Mouse (Mus musculus) mature B cell (primary cell): ENCODE data around the gene Zfp652.

Experiments
- in situ Hi-C: fragments of 300-500 bp; cut with MboI; formaldehyde crosslinking; loops from 2 replicates; pipeline ENCODE4 v1.14.3; 2019

The Zfp652 gene

DNA sequence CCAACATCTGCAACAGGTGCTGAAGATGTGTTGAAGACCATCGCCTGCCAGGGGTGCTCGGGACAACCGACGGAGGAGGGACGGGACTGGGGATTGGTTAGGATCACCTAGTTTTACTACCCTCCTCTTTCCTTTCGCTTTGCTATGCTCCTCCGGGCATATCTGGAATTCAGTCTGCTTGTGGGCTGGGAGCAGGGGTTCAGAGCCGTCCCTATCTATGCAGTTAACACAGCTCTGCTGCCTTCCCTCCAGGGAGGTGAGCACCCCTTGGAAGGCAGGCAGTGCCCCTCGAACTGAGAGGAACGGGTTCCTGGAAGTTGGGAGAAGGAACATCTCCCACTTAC, 118.8 kb downstream of the Zfp652 start:
- in situ Hi-C loops = no loop called here

DNA sequence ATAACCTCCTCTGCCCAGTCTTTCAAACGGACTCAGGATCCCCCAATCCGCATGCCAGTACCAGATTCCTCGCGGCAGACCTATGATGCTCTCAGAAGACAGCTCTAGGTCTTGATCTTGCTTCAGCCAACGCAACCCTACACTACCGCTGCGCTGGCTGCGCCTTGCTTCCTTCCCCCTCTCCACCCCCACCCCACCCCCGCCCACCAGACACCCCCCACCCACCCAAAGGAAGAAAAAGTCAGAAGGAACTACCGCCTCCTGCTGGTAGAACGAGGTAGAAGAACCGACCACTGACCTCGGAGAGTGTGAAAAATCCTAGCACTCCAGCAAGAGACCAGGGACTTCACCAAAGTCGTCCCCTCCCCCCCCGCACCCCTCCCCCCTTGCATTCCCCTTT, 119.2 kb downstream of the Zfp652 start:
- in situ Hi-C loops = no loop called here

DNA sequence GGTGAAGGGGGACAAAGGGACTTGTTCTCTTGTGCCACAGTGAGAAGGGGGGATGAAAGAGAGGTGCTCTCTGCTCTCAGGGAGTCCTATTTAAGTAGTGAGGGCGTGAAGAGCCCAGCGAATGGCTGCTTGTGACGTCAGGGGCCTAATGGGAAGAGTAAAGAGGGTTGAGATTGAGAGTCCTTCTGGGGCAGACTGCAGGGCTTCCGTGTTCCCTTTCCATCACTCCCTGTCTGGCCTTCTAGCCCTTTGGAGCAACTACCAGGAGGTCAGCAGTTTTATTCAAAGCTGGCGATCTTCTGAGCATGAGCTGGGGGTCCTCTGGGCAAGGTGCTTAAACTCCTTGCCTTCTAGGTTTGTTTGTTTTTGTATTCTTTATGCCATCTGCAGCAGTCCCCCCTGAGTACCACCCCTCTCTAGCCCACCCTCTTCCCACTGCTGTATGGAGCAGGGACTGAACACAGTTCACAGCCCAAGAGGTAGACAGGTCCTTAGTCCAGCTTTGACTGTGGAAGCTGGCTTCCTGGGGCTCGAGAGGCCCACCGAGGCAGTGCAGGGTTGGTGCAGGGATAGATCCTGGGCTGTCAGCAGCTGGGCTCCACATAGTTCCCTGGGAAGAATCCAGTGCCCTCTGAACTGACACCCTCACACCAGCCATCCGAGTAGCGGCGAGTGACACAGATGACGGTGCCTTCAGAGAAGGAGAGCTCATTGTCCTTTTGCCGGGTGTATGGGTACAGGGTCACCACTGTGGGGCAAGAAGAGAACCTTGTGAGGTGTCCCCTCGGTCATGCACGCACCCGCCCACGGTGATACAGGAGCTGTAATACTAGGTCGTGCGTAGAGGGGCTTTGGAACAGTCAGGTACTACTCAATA, 119.9 kb downstream of the Zfp652 start:
- in situ Hi-C loops = no loop called here

DNA sequence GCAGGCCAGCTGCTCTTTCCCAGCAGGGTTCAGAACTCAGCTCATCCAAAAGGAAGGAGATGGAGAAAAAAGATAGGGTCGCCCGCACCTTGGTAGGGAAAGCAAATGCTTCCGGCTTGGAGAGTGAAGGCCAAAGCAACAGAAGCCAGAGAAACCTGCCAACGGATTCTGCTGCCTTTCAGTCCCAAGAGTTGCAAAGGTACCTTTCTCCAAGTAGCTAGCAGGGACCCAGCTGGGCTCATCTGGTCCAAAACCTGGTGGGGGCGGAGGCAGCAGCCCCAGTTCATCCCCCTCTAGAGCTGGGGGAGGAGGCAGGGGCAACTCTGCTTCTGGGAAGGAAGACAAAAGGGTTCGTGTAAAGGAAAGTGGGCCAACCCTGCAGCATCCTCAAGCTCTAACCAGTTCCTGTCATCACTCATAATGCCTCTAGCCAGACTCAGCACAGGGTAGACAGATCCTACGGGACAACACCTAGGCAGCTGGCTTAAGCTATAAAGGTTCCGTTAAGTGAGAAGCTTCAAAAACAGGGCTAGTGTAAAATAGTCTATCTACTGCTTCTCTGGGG, 120.6 kb downstream of the Zfp652 start:
- in situ Hi-C loops = no loop called here

DNA sequence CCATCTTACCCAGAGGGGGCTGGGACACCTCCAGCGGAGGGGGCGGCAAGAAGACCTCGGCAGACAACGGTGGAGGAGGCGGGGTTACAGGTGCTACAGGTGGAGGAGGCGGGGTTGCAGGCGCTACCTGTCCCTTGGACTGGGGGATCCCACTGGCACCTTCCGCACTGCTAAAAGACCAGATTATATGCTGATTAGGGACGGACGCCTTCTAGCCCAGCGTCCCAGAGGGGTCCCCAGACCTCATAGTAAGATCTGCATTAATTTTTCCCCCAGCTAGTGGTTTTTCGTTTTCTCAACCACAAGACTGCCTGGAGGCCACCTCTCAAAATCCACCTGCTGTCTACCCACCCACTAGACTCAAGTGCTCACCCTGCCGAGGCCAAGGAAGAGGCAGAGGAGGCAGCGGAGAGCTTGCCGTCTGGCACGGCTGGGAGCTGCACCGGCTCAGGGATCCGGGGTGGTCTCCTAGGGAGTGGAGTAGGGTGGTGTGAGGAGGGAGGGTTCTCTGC, 121.2 kb downstream of the Zfp652 start:
- in situ Hi-C loops = no loop called here

DNA sequence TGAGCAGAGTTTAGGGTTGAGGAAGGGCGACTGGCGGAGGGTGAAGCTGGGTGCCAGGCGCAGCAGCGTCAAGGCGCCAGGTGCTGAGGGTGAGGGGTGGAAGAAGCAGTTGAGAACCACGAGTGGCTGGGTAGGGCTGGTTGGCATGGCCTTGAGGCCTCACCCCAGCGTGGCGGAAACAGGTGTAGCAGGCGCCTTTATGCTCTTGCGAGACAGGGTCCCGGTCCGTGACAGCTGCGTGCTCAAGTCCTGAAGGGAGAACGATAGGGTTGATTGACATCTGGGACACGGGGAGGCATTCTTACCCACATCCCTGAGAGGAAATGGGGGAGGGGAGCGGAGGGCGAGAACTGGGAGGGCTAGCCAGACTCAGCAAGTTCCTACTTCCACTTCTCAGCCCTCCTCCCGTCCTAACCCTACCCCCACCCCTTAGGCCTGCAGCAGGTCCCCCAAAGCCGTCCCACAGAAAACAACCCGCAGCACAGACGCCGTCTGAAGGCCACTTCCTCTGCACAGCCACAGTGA, 121.7 kb downstream of the Zfp652 start:
- in situ Hi-C loops = no loop called here

DNA sequence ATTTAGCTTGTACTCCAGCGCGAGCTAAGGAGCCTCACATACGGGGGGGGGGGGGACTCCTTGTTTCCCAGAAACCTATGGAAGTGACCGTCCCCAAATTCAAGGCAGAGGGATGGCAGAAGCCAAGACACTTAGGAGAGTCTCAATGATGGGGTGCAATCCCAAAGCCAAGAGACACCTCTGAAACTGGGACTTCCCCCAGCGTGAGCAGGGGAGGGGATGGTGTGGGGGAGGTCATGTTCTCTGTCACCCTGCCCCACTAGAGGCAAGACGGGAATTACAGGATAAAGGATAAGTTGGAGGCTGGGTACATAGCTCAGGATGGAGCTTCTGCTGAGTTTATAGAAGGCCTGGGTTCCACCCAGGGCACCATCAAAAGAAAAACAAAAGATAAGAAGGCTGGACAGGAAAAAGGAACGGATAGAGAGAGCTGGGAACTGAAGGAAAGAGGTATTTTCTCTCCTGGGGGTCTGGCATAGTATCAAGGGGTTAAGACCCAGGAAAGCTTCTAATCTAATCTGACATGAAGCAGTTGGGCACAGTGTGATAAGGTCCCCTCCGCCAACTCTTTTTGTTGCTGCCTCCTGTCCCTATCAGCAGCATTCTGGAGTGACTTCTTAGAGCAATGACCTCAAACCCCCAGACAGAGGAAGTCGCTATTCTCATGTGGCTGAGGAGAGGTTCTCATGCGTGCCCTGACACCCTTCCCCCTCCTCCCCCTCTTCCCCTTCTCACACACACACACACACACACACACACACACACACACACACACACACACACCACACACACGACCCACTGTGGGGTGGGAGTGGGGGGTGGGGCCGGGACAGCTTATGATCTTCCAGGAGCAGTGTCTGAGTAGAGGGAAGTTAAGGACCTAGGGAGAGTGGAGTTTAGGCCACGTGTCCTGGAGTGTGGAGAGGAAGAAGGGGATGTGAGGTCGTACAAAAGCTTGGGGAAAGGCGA, 122.6 kb downstream of the Zfp652 start:
- in situ Hi-C loops = no loop called here

DNA sequence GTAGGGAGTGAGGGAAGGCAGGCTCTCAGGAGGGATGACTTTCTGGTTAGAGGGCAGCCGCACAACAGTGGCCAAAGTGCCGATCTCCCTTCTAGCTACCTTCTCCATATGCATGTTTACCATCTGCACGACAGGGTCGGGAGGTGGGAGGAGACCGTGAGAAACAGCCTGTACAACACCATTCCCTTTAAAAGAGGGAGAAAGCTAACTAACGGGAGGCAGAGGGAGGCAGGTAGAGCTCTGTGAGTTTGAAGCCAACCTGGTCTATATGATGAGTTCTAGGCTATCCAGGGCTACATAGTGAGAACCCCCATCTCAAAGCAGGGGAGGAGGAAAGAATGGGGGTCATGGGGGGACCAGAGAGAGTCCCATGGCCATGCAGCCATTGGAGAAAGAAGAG, 123.4 kb downstream of the Zfp652 start:
- in situ Hi-C loops = no loop called here

DNA sequence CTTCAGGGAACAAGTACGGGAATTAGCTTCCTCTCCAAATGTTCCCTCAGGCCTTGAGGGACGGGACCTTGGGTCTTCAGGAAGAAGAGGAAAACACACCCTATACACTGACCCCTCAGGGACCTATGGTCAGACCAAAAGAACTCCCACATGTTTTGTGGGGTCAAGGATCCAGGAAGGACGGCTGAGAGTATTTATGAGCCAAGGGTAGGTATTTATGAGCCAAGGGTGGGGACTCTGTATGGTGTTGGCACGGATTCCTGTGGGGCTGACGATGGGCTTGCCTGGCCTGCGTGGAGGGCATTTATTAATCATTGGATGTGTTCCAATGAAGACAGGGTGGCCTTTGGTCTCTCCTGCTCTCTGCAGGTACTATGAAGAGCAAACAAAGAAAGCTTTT, 124.0 kb downstream of the Zfp652 start:
- in situ Hi-C loops = no loop called here

DNA sequence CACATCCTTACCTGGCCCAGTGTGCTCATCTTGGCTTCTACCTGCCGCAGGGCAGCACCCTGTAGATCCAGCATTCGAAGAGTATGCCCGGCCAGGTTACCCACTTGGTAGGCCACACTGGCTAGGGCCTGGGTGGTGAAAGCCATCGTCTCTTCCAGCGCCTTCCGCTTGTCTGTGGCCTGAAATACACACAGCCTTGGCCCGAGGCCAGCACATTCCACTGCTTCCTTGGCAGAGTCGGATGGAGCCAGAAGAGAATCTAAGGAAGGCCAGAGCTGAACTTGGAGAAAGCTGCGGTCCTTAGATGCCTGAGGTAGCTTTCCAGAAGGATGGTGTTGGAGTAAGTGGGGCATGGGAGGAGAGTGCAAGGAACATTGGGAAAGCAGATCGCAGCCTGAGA, 124.6 kb downstream of the Zfp652 start, which contains the start of gene Gngt2:
Gene Gngt2 (plus strand): TSS at position 158 of the 400 bp plus-strand sequence.
- in situ Hi-C loops = no loop called here

DNA sequence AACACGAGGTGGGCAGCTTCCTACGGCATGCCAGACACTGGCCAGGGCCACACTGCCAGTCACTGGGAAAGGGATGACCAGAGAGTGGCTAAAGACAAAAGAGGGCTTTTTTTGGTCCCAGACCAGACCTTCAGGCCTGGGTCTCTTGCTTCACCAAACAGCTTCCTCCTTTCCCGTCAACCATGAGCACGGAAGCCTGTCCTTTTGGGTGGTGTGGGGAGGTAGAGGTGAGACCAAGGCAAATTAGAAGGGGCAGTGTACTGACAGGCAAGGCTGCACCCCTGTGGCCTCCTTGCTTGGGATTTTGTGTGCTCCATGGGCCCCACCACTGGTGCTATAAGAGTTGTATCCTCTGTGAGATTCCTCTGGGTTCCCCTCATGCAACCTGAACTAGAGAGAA, 126.1 kb downstream of the Zfp652 start:
- in situ Hi-C loops = no loop called here

DNA sequence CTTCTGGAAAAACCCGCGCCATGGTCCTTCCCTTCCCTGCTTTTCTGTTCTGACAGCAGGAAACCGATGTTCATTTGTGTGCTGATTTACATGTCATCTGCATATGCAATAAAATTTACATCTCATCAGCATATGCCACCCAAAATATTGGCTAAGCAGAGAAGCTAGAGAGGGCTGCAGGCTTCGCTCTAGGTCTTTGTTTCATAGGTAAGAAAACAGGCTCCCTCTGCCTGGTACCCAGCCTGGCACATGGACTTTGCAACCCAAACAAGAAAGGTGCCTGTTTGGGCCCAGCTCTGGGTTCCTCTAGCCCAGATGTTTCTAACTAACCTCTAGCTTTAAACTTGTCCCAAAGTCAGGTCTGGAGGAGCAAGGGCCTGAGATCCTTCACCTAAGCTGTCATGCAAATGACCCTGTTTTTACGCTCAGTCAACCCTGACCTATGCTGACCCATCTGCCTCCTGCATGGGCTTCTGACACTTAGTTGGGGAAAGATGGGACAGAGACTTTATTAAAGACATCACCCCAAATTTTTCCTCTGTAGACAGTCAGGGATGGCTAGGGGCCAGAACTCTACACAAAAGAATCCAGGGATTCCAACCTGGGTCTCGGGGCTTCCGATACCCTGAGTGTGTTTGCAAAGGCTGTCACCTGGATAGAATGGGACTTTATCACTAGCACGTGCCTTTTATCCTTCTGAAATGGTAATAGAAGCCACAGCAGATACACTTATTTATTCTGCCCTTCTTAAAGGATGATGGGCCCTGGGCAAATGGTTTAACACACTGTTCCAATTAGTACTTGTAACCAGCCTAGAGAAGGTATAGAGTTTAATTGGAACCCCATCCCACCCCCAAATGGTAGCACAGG, 126.8 kb downstream of the Zfp652 start:
- in situ Hi-C loops = no loop called here

DNA sequence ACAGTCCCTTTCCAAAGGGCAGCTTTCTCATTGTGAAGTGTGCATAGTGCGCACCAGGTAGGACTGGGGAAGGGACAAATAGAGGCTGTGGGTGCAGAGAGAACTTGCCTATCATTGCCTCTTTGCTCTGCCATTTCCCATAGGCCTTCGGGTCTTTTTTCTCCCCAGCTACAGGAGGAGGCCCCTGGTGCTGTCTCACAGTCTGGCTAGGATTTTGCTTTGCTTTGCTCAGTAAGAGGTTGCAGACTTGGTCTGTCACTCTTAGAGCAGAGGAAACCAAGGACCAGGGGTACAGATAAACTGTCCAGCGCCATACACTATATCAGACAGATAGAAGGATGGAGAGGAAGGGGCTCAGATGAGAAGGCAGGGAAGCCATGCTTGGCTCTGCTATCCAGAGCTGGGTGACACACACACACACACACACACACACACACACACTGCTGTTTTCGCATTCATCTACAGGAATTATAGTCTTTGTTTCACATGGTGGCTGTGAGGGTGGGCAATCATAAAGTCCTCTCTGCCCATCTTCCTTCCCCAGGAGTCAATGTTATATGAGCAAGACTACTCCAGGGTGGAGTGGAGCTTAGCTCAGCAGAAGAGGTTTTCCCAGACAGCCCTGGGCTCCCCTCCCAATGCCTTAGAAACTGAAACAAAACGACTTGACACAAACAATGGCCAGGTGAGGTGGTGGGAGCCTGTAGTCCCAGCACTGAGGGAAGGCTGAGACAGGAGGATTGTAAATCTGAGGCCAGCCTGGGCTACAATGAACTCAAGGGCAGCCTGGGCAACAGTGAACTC, 128.4 kb downstream of the Zfp652 start:
- in situ Hi-C loops = no loop called here

DNA sequence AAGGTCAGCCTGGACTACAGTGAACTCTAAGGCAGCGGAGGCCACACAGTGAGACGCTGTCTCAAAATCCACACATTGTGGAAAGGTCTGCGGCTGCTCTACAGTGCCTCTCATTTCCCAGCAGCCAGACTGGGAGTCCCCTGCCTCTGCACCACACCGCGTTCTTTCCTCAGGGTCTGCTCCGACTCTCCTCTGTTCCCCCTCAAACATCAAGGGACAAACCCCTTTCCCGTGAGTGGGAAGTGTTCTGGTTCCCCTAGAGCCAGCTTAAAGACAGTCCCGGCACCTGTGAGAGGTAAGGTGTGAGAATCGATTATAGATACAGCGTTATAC, 129.0 kb downstream of the Zfp652 start:
- in situ Hi-C loops = no loop called here

DNA sequence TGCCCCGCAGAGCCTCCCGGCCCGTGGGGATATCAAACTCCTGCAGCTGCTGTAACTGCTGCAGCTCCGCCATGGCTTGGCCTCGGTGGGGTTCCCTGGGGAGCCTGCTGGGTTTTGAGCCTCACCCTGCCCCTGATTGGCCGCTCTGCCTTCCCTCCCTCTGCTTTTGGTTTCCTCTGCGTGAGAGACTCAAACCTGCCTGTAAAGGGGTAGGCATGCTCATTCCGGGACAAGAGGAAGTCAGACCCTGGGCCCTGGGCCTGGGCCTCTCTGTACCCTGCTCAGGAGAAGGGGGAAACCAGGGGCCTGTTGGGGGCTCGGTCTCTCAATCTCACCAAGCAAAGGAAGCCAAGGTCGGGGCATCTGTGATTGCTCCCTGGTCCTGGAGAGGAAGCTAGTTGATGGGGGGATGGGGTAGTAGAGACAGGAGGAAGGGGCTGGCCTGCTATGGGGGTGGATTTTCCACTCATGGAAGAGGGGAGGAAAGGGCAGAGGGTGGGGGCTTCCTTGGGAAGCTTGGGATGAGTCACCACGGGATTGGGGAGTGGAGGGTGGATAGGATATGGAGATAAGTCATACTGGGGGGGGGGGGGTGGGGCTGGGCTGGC, 129.7 kb downstream of the Zfp652 start, which contains the start of gene Abi3:
Gene Abi3 (minus strand): TSS at position 403 of the 608 bp plus-strand sequence.
- in situ Hi-C loops = no loop called here

DNA sequence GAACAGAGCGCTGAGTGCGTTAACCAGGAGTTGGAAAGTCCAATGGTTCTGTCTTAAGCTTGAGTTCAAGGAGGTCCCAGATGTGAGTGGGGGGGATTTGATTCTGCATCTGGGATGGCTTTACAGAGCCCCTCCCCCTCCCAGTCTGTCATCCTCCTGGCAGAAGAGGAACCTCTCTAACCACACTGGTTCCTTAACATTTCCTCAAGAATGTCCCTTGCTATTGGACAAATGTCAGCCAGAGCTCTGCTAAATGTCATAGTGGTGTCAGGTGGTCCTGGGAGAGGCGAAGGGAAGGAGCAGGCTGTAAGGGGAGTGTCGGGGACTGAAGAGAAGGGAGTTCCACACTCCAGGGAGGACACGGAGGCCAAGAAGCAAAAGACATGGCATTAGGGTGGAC, 130.5 kb downstream of the Zfp652 start:
- in situ Hi-C loops = no loop called here

DNA sequence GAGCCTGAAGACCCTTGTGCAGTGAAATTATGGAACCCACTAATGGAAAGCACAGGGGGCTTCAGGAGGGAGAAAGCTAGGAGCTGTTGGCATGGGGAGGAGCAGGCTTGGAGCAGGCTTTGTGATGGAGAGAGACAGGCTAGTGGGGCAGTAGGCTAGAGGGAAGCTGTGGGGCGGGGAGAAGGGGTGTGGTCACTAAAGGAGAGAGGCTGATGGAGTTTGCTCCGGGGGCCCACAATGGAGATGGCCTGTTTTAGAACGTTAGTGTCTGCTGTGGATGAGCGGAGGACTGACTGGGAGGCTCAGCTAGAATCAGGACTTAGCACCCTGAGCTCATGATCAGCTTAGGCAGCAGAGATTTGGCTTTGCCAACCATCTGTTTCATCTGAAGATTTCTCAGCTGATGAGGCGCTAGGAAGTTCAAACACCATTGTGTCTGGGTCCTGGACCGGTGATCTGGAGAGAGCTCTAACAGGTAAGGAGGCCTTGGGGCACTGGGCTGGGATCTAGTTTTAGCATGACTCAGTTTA, 131.0 kb downstream of the Zfp652 start:
- in situ Hi-C loops = no loop called here

DNA sequence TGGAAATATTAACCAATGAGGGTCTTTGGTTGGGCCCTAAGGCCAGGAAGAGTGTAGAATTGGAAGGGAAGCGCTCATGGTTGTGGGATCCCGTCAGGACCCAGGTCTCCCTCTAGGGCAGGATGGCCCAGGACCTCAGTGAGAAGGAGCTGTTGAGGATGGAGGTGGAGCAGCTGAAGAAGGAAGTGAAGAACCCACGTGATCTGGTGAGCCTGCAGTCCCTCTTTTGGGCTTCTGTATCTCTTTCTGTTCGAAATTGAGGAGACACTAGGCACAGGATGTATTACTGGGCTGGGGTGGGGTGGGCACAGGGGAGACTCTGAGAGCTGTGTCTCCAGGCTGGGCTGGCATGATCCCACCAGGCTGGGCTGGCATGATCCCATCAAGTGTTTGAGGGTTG, 132.5 kb downstream of the Zfp652 start:
- in situ Hi-C loops = no loop called here

DNA sequence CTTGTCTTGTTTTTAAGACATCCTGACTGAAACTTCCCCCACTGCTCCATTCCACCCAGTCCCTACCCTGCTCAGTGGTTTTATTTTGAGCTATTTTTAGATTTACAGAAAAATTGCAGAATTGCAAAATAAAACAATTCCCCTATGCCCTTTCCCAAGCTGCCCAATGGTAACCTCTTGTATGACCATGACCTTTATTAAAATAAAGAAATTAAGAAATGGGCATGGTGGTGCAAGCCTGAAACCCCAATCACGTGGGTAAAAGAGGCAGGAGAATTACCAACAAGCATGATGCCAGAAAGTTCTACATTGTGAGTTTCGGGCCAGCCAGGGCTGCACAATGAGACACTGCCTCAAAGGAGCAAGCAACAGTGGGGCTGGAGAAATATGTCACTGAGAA, 138.4 kb downstream of the Zfp652 start:
- in situ Hi-C loops = no loop called here

DNA sequence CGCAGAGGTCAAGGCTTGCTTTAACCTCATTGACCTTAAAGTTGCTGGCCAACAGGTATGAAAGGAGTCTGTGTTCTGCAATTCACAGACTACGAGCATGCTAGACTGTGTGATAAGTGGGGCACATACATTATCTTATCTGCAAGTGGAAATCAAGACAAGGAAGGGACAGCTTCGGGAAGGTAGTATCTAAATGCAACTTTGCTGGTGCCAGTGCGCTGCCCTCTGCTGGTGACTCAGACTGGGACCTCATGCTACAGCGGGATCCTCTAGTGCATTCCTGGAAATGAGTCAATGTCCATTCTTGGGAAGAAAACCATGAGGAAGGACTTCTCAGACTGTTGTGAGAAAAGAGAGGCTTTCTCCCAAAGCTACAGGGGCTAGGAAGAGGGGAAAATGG, 141.2 kb downstream of the Zfp652 start:
- in situ Hi-C loops = no loop called here
